Mouse (Mus musculus): ENCODE results near the gene Stat5b. TPM values are rescaled to one million over a fixed set of nuclear protein-coding genes. Genes with fewer than 3 reads are reported as not detected.

Gene Stat5b
- polyA plus RNA-seq, 1 experiment: 33.2 TPM

GRCm38 (mm10) chr11:100825451-100825850, 25.1 kb downstream of the Stat5b start:
- DNase-seq (ENCODE audit: low read depth in 1 of 2, low spot score in 2 of 2): no peak
- H3K36me3 ChIP-seq (ENCODE audit: control insufficient read depth, insufficient read depth, low read length): no peaks in the 10 kb centered on the region

GRCm38 (mm10) chr11:100824496-100824895, 26.0 kb downstream of the Stat5b start:
- H3K27ac ChIP-seq (ENCODE audit: insufficient read depth, low read length): peak overlapping the region; percentile 70
- H3K36me3 ChIP-seq (ENCODE audit: control insufficient read depth, insufficient read depth, low read length): no peaks in the 10 kb centered on the region
- TF ChIP-seq POLR2A (IDR thresholded peaks at IDR 0.05; ENCODE audit: low read depth, low read length) (no peak), CTCF (IDR thresholded peaks at IDR 0.05; ENCODE audit: extremely low read depth, insufficient read depth, insufficient read length, insufficient replicate concordance) (no peak)
- H3K27me3 ChIP-seq (ENCODE audit: control insufficient read depth, insufficient read depth, low read length): no peaks in the 10 kb centered on the region
- no peak overlapping the region for H3K4me3 ChIP-seq (ENCODE audit: extremely low read depth, insufficient read depth, insufficient read length)
- no peak for DNase-seq (ENCODE audit: low read depth in 1 of 2, low spot score in 2 of 2)
- H3K4me1 ChIP-seq (ENCODE audit: control insufficient read depth, insufficient read depth, insufficient read length): peaks cover 32% of the 10 kb centered on the region; the same call in 1 of the 2 replicates
- 50% methylated on average over 7 of the region's 7 CpGs for WGBS

More at GRCm38 (mm10) chr11:100825451-100825850, 25.1 kb downstream of the Stat5b start:
- WGBS: 49% methylated on average over 9 of the region's 9 CpGs
- no peak for TF ChIP-seq POLR2A (IDR thresholded peaks at IDR 0.05; ENCODE audit: low read depth, low read length)
- no peak for TF ChIP-seq CTCF (IDR thresholded peaks at IDR 0.05; ENCODE audit: extremely low read depth, insufficient read depth, insufficient read length, insufficient replicate concordance)
- Histone ChIP-seq H3K27ac (ENCODE audit: insufficient read depth, low read length) (no peak overlapping the region), H3K4me1 (ENCODE audit: control insufficient read depth, insufficient read depth, insufficient read length) (peaks cover 29% of the 10 kb centered on the region; the same call in 1 of the 2 replicates), H3K4me3 (ENCODE audit: extremely low read depth, insufficient read depth, insufficient read length) (no peak overlapping the region), H3K27me3 (ENCODE audit: control insufficient read depth, insufficient read depth, low read length) (no peaks in the 10 kb centered on the region)

GRCm38 (mm10) chr11:100823543-100824313, 26.8 kb downstream of the Stat5b start:
- Histone ChIP-seq H3K27ac (ENCODE audit: insufficient read depth, low read length) (peak overlapping the region; percentile 70), H3K4me3 (ENCODE audit: extremely low read depth, insufficient read depth, insufficient read length) (no peak overlapping the region), H3K36me3 (ENCODE audit: control insufficient read depth, insufficient read depth, low read length) (no peaks in the 10 kb centered on the region), H3K4me1 (ENCODE audit: control insufficient read depth, insufficient read depth, insufficient read length) (peaks cover 36% of the 10 kb centered on the region; the same call in 1 of the 2 replicates), H3K27me3 (ENCODE audit: control insufficient read depth, insufficient read depth, low read length) (no peaks in the 10 kb centered on the region)
- WGBS: 37% methylated on average over 8 of the region's 8 CpGs
- DNase-seq (ENCODE audit: low read depth in 1 of 2, low spot score in 2 of 2): peak; percentile 23 to 71
- no peak for TF ChIP-seq POLR2A (IDR thresholded peaks at IDR 0.05; ENCODE audit: low read depth, low read length)
- no peak for TF ChIP-seq CTCF (IDR thresholded peaks at IDR 0.05; ENCODE audit: extremely low read depth, insufficient read depth, insufficient read length, insufficient replicate concordance)

GRCm38 (mm10) chr11:100822365-100822764, 28.2 kb downstream of the Stat5b start:
- Histone ChIP-seq H3K4me3 (ENCODE audit: extremely low read depth, insufficient read depth, insufficient read length) (peak overlapping the region; percentile 60), H3K27me3 (ENCODE audit: control insufficient read depth, insufficient read depth, low read length) (no peaks in the 10 kb centered on the region), H3K27ac (ENCODE audit: insufficient read depth, low read length) (peak overlapping the region; percentile 85), H3K4me1 (ENCODE audit: control insufficient read depth, insufficient read depth, insufficient read length) (peaks cover 36% of the 10 kb centered on the region; the same call in 1 of the 2 replicates), H3K36me3 (ENCODE audit: control insufficient read depth, insufficient read depth, low read length) (no peaks in the 10 kb centered on the region)
- TF ChIP-seq CTCF (IDR thresholded peaks at IDR 0.05; ENCODE audit: extremely low read depth, insufficient read depth, insufficient read length, insufficient replicate concordance) (no peak), POLR2A (IDR thresholded peaks at IDR 0.05; ENCODE audit: low read depth, low read length) (peak; percentile 90)
- peak; percentile 72 to 80 for DNase-seq (ENCODE audit: low read depth in 1 of 2, low spot score in 2 of 2)
- WGBS: 3% methylated on average over 12 of the region's 12 CpGs

GRCm38 (mm10) chr11:100821605-100822220, 28.8 kb downstream of the Stat5b start:
- peak overlapping the region; percentile 60 for H3K4me3 ChIP-seq (ENCODE audit: extremely low read depth, insufficient read depth, insufficient read length)
- peaks cover 33% of the 10 kb centered on the region; the same call in 1 of the 2 replicates for H3K4me1 ChIP-seq (ENCODE audit: control insufficient read depth, insufficient read depth, insufficient read length)
- no peak for TF ChIP-seq CTCF (IDR thresholded peaks at IDR 0.05; ENCODE audit: extremely low read depth, insufficient read depth, insufficient read length, insufficient replicate concordance)
- no peak for TF ChIP-seq POLR2A (IDR thresholded peaks at IDR 0.05; ENCODE audit: low read depth, low read length)
- H3K27ac ChIP-seq (ENCODE audit: insufficient read depth, low read length): peak overlapping the region; percentile 6
- H3K27me3 ChIP-seq (ENCODE audit: control insufficient read depth, insufficient read depth, low read length): no peaks in the 10 kb centered on the region
- H3K36me3 ChIP-seq (ENCODE audit: control insufficient read depth, insufficient read depth, low read length): no peaks in the 10 kb centered on the region
- no peak for DNase-seq (ENCODE audit: low read depth in 1 of 2, low spot score in 2 of 2)
- WGBS: 35% methylated on average over 13 of the region's 13 CpGs

GRCm38 (mm10) chr11:100820047-100820446, 30.5 kb downstream of the Stat5b start:
- H3K36me3 ChIP-seq (ENCODE audit: control insufficient read depth, insufficient read depth, low read length): no peaks in the 10 kb centered on the region
- DNase-seq (ENCODE audit: low read depth in 1 of 2, low spot score in 2 of 2): no peak
- H3K27me3 ChIP-seq (ENCODE audit: control insufficient read depth, insufficient read depth, low read length): no peaks in the 10 kb centered on the region
- TF ChIP-seq POLR2A (IDR thresholded peaks at IDR 0.05; ENCODE audit: low read depth, low read length) (no peak), CTCF (IDR thresholded peaks at IDR 0.05; ENCODE audit: extremely low read depth, insufficient read depth, insufficient read length, insufficient replicate concordance) (no peak)
- H3K4me3 ChIP-seq (ENCODE audit: extremely low read depth, insufficient read depth, insufficient read length): no peak overlapping the region
- WGBS: 80% methylated on average over 8 of the region's 8 CpGs
- no peak overlapping the region for H3K27ac ChIP-seq (ENCODE audit: insufficient read depth, low read length)
- peaks cover 29% of the 10 kb centered on the region for H3K4me1 ChIP-seq (ENCODE audit: control insufficient read depth, insufficient read depth, insufficient read length)

Measured in spleen, adult 2 months (tissue).